Comparison of ENCODE assay signal across 8 mouse cellular contexts in the genomic region with DNA sequence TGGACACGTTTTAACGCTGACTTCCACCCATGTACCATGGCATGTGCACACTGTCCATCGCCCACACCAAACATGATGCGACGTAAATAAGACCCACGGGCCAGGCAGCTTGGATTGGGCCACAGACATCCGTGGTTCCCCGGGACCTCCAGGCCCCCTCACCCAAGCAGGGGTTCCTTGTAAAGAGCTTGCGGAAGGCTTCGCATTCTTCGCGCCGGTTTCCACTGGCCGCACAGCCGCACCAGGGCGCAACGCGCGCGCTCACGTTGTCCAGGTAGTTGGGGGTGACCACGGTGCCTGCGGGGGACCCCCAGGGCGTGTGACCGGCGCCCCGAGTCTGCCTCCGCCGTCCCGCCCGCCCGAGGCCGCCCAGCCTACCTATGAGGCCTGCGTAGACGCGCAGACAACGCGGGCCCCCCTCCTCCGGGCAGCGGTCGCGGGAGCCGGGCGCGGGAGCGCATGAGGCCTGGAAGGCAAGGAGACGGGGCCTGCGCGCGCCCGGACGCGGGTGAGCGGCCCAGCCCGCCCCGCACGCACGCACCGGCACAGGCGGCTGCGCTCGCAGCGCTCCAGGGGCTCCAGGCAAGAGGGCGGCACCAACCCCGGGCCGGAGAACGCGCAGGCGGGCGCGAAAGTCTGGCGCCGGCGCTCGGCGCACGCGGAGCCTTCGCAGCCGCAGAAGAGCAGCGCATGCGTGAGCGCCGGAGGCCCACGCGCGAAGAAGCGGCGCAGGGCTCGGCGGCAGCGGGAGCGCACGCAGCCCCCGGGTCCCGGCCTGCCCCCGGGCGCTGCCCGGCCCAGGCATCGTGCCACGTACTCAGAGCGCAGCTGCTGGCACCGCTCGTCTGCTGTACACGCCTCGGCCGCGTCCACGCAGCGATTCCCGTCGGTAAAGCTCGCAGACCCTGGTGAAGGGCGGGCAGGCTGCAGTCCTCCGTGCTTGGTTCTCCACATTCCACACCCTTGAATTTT. TPM values are rescaled to one million over a fixed set of nuclear protein-coding genes. Genes with fewer than 3 reads are reported as not detected.
A peak's percentile ranks its signal among the peaks of the same experiment; 100 is the strongest.
DNase-seq lines count a peak whose midpoint lies in the region; ATAC-seq and TF ChIP-seq lines count a peak whose summit lies in the region.

No protein-coding gene starts in this region.

- H3K27me3 ChIP-seq in megakaryocyte, embryonic 14.5 days (replicated peaks), result peaks cover 82% of the 10 kb centered on the region
- peaks cover 70% of the 10 kb centered on the region for H3K27me3 ChIP-seq in heart, embryonic 13.5 days (replicated peaks)
- H3K27me3 ChIP-seq in midbrain, embryonic 11.5 days (ENCODE audit: control insufficient read depth, insufficient read depth, low read length), result peaks cover 33% of the 10 kb centered on the region
- peaks cover 3% of the 10 kb centered on the region; the same call in 1 of the 2 replicates for H3K27me3 ChIP-seq in stomach, postnatal 0 days (ENCODE audit: control insufficient read depth, insufficient read depth, low read length)

- peak overlapping the region; percentile 78 for H3K9ac ChIP-seq in heart, embryonic 13.5 days
- H3K9ac ChIP-seq in midbrain, embryonic 11.5 days (ENCODE audit: low read length), result peak overlapping the region; percentile 36
- peak overlapping the region; percentile 58 for H3K9ac ChIP-seq in stomach, postnatal 0 days (ENCODE audit: low read length)

- no peak overlapping the region for H3K27ac ChIP-seq in heart, embryonic 13.5 days (replicated peaks)
- no peak overlapping the region for H3K27ac ChIP-seq in midbrain, embryonic 11.5 days (ENCODE audit: low read depth, low read length)
- no peak overlapping the region for H3K27ac ChIP-seq in stomach, postnatal 0 days (replicated peaks)

- H3K9me3 ChIP-seq in megakaryocyte, embryonic 14.5 days, result no peaks in the 10 kb centered on the region
- H3K9me3 ChIP-seq in heart, embryonic 13.5 days, result no peaks in the 10 kb centered on the region
- H3K9me3 ChIP-seq in midbrain, embryonic 11.5 days (ENCODE audit: control insufficient read depth, low read length), result no peaks in the 10 kb centered on the region
- H3K9me3 ChIP-seq in stomach, postnatal 0 days (ENCODE audit: control insufficient read depth, low read length), result no peaks in the 10 kb centered on the region

- no peak for TF ChIP-seq CTCF in stomach, postnatal 0 days (IDR thresholded peaks at IDR 0.05; ENCODE audit: low read depth)

- DNase-seq in cerebellum, postnatal 25 days, result peak; percentile 74 to 81
- peak; percentile 69 to 81 for DNase-seq in layer of hippocampus, postnatal 14 days (ENCODE audit: low spot score in 2 of 2)
- peak; percentile 90 for DNase-seq in midbrain, embryonic 11.5 days (ENCODE audit: low spot score, missing footprints)
- peak; percentile 45 for DNase-seq in stomach, postnatal 0 days (ENCODE audit: low spot score)
- DNase-seq in ovary, postnatal 14 days (ENCODE audit: low spot score), result no peak

- peaks cover 49% of the 10 kb centered on the region for H3K4me1 ChIP-seq in megakaryocyte, embryonic 14.5 days
- H3K4me1 ChIP-seq in heart, embryonic 13.5 days, result peaks cover 37% of the 10 kb centered on the region
- H3K4me1 ChIP-seq in midbrain, embryonic 11.5 days (ENCODE audit: control insufficient read depth, insufficient read depth, low read length), result peaks cover 3% of the 10 kb centered on the region; the same call in 1 of the 2 replicates
- H3K4me1 ChIP-seq in stomach, postnatal 0 days (replicated peaks; ENCODE audit: control insufficient read depth, insufficient read depth), result peaks cover 13% of the 10 kb centered on the region

- ATAC-seq in megakaryocyte, adult 5-6 weeks (ENCODE audit: poor library complexity, severe bottlenecking), result no peak
- no peak for ATAC-seq in heart, embryonic 13.5 days (ENCODE audit: extremely low read depth, insufficient number of reproducible peaks, low FRiP score, low TSS enrichment)
- ATAC-seq in midbrain, embryonic 11.5 days (ENCODE audit: low FRiP score), result peak; percentile 58; the same call in 1 of the 2 replicates
- ATAC-seq in stomach, postnatal 0 days (ENCODE audit: low FRiP score, low TSS enrichment), result peak; percentile 21; the same call in 1 of the 2 replicates

- peak overlapping the region; percentile 89 for H3K4me3 ChIP-seq in megakaryocyte, embryonic 14.5 days (replicated peaks)
- peak overlapping the region; percentile 63 for H3K4me3 ChIP-seq in heart, embryonic 13.5 days
- H3K4me3 ChIP-seq in midbrain, embryonic 11.5 days (ENCODE audit: low read depth, low read length), result peak overlapping the region; percentile 42
- peak overlapping the region; percentile 49 for H3K4me3 ChIP-seq in stomach, postnatal 0 days (ENCODE audit: low read depth, low read length)

- no peaks in the 10 kb centered on the region for H3K36me3 ChIP-seq in megakaryocyte, embryonic 14.5 days (replicated peaks; ENCODE audit: low read length)
- H3K36me3 ChIP-seq in heart, embryonic 13.5 days, result no peaks in the 10 kb centered on the region
- H3K36me3 ChIP-seq in midbrain, embryonic 11.5 days (ENCODE audit: control insufficient read depth, insufficient read depth, low read length), result no peaks in the 10 kb centered on the region
- H3K36me3 ChIP-seq in stomach, postnatal 0 days (ENCODE audit: control insufficient read depth, insufficient read depth, low read length), result no peaks in the 10 kb centered on the region

- H3K4me2 ChIP-seq in heart, embryonic 13.5 days, result peak overlapping the region; percentile 94
- peak overlapping the region; percentile 78 for H3K4me2 ChIP-seq in midbrain, embryonic 11.5 days
- H3K4me2 ChIP-seq in stomach, postnatal 0 days (replicated peaks; ENCODE audit: low read depth), result peak overlapping the region; percentile 93

- no peak for TF ChIP-seq EP300 in stomach, postnatal 0 days (optimal IDR thresholded peaks at IDR 0.05)

- 3% methylated on average over 115 of the region's 115 CpGs for whole genome bisulfite sequencing in heart, embryonic 13.5 days
- WGBS in midbrain, embryonic 11.5 days, result 4% methylated on average over 108 of the region's 115 CpGs
- 3% methylated on average over 95 of the region's 115 CpGs for WGBS in stomach, postnatal 0 days

RNA-seq across cellular contexts. Expression of a gene that starts 1.7 kb away (rescaled TPM):
- 1.3 TPM in 1 of 2 replicates, not detected in the other for polyA plus RNA-seq in megakaryocyte, embryonic 14.5 days (2012; ENCODE audit: insufficient read depth, low replicate concordance)
- not detected in 2 replicates for total RNA-seq in megakaryocyte, adult 5-6 weeks (2015)
- total RNA-seq in megakaryocyte, adult 5-6 weeks (2017), result not detected in 2 replicates
- 3.2 and 3.4 TPM in 2 replicates for polyA plus RNA-seq in heart, embryonic 13.5 days (2015; fragmentation: Nextera tagmentation; extraction: Ambion mirVana)
- total RNA-seq in layer of hippocampus, postnatal 14 days (2021), result 10 to 100 TPM; 52.8 to 56.6 TPM
- 2.1 and 3.0 TPM in 2 replicates for polyA plus RNA-seq in midbrain, embryonic 11.5 days (2014; fragmentation: Nextera tagmentation; extraction: Ambion mirVana)
- 10.1 and 10.3 TPM in 2 replicates for polyA plus RNA-seq in stomach, postnatal 0 days (2015; fragmentation: Nextera tagmentation; extraction: Ambion mirVana)

RNA-seq across cellular contexts. Expression of a gene that starts 22.5 kb away (rescaled TPM):
- polyA plus RNA-seq in megakaryocyte, embryonic 14.5 days (2012; ENCODE audit: insufficient read depth, low replicate concordance), result 1.9 and 6.0 TPM in 2 replicates
- not detected in 2 replicates for total RNA-seq in megakaryocyte, adult 5-6 weeks (2015)
- total RNA-seq in megakaryocyte, adult 5-6 weeks (2017), result 0.12 and 0.18 TPM in 2 replicates
- 11.7 and 12.8 TPM in 2 replicates for polyA plus RNA-seq in heart, embryonic 13.5 days (2015; fragmentation: Nextera tagmentation; extraction: Ambion mirVana)
- under 1 TPM; 0.50 to 0.67 TPM for total RNA-seq in layer of hippocampus, postnatal 14 days (2021)
- polyA plus RNA-seq in midbrain, embryonic 11.5 days (2014; fragmentation: Nextera tagmentation; extraction: Ambion mirVana), result 0.64 and 0.68 TPM in 2 replicates
- polyA plus RNA-seq in stomach, postnatal 0 days (2015; fragmentation: Nextera tagmentation; extraction: Ambion mirVana), result 8.2 and 8.7 TPM in 2 replicates

RNA-seq across cellular contexts. Expression of a gene that starts 45.4 kb away (rescaled TPM):
- 7.1 and 11.8 TPM in 2 replicates for polyA plus RNA-seq in megakaryocyte, embryonic 14.5 days (2012; ENCODE audit: insufficient read depth, low replicate concordance)
- total RNA-seq in megakaryocyte, adult 5-6 weeks (2015), result 2.3 and 4.2 TPM in 2 replicates
- 1.1 and 1.5 TPM in 2 replicates for total RNA-seq in megakaryocyte, adult 5-6 weeks (2017)
- 0.31 and 0.33 TPM in 2 replicates for polyA plus RNA-seq in heart, embryonic 13.5 days (2015; fragmentation: Nextera tagmentation; extraction: Ambion mirVana)
- total RNA-seq in layer of hippocampus, postnatal 14 days (2021), result under 1 TPM; 0.55 to 0.57 TPM
- 0.10 TPM in 2 replicates for polyA plus RNA-seq in midbrain, embryonic 11.5 days (2014; fragmentation: Nextera tagmentation; extraction: Ambion mirVana)
- polyA plus RNA-seq in stomach, postnatal 0 days (2015; fragmentation: Nextera tagmentation; extraction: Ambion mirVana), result 0.34 and 0.38 TPM in 2 replicates

Comparison
In these comparisons a context has a peak if more than half of its experiments do, and no peak if none do; other contexts are left out.
1. ATAC-seq: peak in midbrain, embryonic 11.5 days (single experiment) and stomach, postnatal 0 days (single experiment); none in megakaryocyte, adult 5-6 weeks (single experiment) and heart, embryonic 13.5 days (single experiment).
2. Peak in every context shown above with its lines, with median percentiles within 50 percentile points of each other: H3K4me3 ChIP-seq, H3K4me2 ChIP-seq and H3K9ac ChIP-seq.